Mouse (Mus musculus) lung, embryonic 16.5 days (tissue): ENCODE results near the gene Git1. TPM values are rescaled to one million over a fixed set of nuclear protein-coding genes. Genes with fewer than 3 reads are reported as not detected.

Experiments used
- polyA plus RNA-seq: library from polyadenylated mRNA; unstranded; fragments of >200 nt; fragmentation: Nextera tagmentation; extraction: Ambion mirVana; gene quantifications from 2 replicates; pipeline ENCODE4 v1.2.1, GENCODE M21; 2015

Git1 gene
- polyA plus RNA-seq, 1 experiment from 2014 or later: 9.1 TPM

Other genes starting within 250 kb of the Git1 start
- 1.3 and 1.5 TPM in 2 replicates for gene Coro6, start 31.2 kb upstream of the Git1 start, polyA plus RNA-seq
- 2.8 and 3.0 TPM in 2 replicates for gene Ankrd13b, start 3.9 kb upstream of the Git1 start, polyA plus RNA-seq
- 3.9 and 4.0 TPM in 2 replicates for gene Abhd15, start 21.6 kb downstream of the Git1 start, polyA plus RNA-seq
- 31.3 and 32.2 TPM in 2 replicates for gene Trp53i13, start 22.4 kb downstream of the Git1 start, polyA plus RNA-seq
- 0.18 TPM in 1 of 2 replicates, not detected in the other for gene Gm10392, start 25.6 kb downstream of the Git1 start, polyA plus RNA-seq
- 14.8 and 14.9 TPM in 2 replicates for gene Taok1, start 114.3 kb downstream of the Git1 start, polyA plus RNA-seq
- gene Nufip2, start 192.6 kb downstream of the Git1 start, polyA plus RNA-seq: 4.3 and 4.7 TPM in 2 replicates
- not detected in 2 replicates for gene Cryba1, start 231.7 kb downstream of the Git1 start, polyA plus RNA-seq